Mouse (Mus musculus) ovary, adult 18-20 months (tissue): Measurements from ENCODE around the gene Gys2.
"Not testable (repeated sequence)": the region's sequence is repeated elsewhere in the genome, so short reads cannot be mapped to it uniquely, and the experiment has no call there.

Experiments
- DNase-seq: peaks from one replicate; pipeline ENCODE4 v3.0.0; 2022; ENCODE audit warnings: low spot score, mixed read lengths

Gys2 gene

DNA sequence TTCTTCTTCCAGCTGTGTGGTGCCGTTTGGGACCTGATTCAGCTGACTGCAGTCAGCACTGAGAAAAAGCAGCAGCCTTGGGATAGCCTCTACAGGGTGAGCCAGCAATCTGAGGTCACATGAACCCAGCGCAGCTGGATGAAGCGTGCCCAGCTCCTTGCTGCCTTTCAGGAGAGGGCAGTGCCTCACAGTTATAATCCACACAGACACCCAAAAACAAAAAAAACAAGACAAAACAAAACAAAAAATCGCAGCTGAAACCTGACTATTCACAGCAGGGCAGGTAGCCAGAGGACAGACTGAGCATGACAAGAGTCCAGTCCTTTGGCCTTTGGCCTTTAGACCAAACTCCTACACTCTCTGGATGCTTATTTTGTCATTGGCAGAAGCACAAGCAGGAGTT, at the start of gene Gys2:
TSS of gene Gys2 (minus strand) at position 309 of the 403 bp plus-strand sequence.
- DNase-seq, result no peak

DNA sequence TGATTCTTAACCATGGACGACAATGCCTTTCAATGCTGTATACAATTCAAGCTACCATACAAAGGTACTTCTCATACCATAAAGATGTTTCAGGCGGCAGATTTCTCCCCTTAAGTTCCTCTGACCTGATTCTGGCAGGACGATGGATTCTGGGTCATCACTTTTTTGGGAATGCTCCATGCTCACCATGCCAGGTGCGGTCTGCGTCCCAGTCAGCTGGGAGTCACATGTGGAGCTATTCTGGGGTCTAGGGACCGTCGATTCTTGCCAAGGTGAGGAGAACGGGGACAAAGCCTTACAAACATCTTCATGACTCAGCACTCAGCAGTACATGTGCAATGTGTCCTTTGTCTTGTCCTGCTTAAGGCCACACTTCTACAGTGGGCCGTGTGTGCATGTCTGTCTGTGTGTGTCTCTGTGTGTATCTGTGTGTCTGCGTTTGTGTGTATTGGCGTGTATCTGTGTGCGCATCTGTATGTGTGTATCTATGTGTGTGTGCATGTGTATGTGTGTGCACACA, 48.7 kb upstream of the Gys2 start:
- no peak for DNase-seq

DNA sequence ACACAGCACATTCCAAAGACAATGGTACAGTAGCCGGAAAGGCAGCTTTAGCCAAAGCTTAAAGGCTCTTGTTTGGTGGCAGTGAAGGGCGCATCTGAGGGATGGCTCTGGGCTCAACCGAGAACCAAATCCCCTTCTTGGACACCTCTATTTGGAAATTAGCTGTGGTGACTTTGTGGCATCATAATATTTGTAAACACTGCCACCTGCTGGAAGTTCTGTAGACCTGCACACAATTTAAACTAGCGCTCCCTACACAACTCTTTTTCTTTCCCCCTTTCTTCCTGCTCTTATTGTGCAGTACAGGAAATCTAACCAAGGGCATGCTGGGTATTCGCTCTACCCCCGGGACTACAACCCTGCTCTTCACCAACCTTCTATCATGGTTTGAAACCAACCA, 46.2 kb upstream of the Gys2 start:
- DNase-seq, result no peak

DNA sequence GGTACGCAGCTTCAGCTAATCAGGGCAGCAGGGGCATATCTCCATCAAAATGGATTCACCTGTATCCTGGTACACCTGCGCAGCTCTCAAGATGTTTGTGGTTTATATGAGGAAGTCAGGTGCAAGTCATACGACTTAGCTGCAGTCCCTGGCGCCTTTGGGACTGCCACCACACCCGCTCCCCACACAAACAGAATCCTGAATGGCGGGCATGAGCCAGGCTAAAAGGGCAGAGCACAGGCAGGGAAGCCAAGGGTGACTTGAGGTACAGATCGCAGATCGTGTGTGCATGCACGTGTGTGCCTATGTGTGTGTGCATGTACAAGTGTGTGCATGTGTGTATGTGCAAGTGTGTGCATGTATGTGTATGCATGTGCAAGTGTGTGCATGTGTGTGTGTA, 42.5 kb upstream of the Gys2 start:
- DNase-seq, result not testable (repeated sequence)

DNA sequence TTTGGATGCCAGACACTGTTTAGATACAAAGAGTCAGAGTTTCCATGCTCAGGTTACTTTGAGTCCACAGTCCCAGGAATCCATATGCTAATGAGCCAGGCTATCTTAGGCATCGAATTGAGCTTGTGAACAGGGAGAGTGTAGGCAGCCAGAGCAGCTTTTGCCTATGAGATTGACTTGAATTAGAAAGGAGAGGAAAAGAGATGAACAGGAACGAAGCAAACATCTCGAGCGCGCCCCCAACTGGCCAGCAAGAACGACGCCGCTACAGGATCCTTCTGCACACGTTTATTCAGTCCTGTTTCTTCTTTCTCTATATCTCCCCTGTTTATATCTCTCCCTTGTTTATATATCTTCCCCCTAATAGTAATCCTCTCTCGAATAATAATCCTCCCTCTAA, 42.0 kb upstream of the Gys2 start:
- DNase-seq, result no peak

DNA sequence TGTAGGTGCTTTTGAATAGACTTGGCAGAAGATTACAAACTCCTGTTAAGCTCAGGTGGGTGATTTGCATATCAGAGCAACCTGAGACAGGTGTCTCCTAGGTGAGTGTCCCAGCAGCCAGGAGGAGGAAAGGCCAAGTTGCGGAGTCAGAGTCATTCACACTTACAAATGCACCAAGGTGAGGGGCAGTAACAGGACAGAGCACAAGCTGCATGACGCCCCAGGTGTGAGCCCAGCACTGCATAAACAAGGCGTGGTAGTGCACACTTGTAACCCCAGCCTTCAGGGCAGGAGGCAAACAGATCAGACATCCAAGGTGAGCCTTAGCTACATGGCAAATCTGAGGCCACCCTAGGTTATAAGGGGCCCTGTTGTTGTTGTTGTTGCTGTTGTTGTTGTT, 40.0 kb upstream of the Gys2 start:
- no peak for DNase-seq

DNA sequence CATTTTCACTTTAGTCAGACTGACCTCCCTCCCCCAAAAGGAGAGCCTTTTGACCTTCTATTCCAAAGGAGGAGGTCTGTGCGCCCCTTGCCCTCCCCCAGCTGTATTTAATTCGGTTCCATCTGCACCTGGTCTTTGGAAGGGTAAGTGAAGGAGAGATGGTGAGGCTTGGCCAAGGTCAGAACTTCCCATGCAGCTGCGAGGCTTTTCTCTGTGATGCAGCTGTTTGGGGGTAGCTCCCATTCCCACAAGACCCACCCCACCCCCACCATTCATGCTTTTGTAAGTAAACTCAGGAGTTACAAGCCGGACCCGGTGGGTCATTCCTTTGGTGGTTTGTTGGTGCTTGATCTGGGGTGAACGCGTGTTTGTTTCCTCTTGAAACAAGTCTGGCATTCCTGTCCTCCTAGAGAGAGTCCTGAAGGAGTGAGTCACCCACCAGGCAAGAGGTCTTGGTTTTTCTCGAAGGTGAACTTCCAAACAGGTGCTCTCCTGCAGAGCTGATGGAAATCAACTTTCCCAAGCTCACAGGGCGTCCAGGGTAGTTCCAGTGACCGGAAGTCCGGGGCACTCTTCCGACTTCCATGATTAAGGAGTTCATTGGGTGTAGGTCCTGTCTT, 38.7 kb upstream of the Gys2 start:
- DNase-seq, result no peak

DNA sequence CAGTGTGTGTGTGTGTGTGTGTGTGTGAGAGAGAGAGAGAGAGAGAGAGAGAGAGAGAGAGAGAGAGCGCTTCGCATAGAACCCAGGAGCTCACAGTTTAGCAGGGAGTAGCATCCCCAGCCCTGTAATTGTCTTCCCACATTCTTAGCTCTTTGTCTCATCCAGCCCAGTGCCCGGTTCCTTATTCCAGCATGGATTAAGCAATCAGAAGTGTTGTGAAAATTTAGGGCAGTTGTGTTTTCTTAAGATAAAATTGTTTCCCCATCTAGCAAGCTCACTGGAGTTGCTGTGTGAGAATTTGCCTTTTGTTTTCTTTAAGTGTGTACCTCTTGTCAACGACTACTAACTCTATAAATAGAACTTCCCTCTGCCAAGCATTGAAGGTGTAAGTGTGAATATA, 35.8 kb upstream of the Gys2 start:
- no peak for DNase-seq

DNA sequence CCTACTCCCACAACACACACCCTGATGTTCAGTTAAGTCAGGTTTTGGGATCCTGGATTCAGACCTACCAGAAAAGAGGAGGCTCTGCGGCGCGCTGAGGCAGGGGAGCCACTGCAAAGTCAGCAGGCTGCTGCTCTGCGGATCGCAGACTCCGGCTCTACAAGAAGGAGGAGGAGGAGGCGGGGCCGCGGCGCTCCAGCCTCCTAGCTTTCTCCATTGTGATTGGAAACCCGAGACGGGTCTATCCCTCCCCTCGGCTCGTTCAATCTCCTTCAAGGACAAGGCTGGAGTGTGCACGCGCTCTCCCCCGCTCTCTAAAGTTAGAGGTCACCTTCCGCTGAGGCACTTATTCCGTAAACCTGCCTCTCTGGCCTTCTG, 34.9 kb upstream of the Gys2 start, which contains the start of gene Ldhb:
TSS of gene Ldhb (minus strand) at position 173 of the 378 bp plus-strand sequence.
- DNase-seq, result peak; percentile 92

DNA sequence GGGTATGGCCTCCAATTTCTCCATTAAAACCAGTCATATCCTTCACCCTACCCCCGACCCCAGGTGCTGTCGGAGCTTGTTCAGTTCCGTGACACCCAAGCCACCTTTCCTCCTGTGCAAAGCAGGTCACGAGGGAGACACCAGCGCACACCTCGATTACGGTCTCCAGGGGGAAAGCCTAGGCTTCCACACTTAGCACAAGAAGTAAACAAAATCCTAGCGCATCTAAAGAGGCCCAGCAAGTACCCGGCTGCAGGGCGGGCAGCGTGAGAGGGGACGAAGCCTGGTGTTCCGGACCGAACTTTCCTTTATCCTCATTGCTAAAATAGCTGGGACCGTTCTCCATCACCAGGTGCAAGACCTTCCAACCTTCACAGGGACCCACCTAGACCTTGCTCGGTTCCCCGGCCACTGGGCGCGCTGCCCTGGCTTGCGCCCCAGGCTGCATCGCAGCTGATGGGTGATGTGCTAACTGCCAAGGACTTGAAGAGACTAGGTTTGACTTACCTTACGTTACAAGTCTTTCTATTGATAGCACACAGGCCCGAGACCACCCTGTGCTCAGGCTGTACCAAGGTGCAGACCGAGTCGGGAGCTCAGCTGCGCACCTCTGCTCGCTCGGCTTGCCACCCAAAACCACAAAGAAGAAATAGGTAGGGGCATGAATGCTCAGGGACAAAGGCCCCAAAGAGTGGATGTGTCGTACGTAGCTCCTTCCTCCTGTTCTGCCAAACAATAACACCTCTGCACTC, 34.3 kb upstream of the Gys2 start:
- no peak for DNase-seq

DNA sequence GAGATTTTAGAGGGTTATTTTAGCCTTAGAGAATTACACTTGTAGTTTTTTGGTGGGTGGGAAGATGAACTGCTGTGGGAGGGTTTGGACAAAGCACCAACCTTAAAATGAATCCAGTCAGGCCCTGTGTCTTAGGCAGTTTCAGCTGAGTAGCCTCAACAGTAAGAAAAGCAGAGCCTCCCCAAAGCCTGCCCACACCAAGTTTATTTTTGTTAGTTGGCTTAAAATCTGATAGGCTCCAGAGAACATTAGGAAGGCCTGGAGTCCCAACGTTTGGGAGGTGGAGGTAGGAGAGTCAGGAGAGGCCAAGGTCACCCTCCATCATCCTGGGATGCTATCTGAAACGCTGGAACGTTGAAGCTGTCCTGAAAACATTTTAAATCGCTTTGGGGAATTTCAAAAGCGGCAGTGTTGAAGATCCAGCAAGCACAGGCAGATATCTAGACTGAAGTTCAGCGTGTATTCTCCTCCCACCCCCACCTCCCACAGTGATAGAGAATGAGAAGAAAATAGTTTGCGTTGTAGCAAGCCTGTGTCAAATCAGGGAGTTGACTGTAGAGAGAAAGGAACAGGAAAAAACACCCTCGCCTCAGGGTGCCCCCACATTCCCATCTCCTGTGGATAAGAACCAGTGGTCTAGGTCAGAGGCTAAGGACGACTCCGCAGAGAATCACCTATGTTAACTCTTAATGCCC, 33.6 kb upstream of the Gys2 start:
- DNase-seq, result peak; percentile 34

DNA sequence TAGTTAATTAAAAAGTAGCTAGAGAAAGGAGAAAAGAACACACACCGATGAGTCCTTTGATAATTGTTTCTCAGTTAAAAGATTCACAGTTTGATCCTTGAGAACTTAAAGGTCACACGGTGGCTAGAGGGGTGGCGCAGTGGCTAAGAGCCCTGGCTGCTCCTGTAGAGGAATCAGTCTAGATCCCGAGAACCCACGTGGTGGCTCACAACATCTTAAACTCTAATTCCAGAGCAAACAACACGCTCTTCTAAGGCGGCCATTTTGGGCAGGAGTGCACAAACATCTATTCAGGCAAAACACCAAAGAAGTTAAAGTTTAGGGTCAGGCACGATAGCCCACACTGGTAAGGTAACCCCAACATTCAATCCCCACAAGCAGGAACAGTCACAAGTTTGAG, 30.7 kb upstream of the Gys2 start:
- no peak for DNase-seq

DNA sequence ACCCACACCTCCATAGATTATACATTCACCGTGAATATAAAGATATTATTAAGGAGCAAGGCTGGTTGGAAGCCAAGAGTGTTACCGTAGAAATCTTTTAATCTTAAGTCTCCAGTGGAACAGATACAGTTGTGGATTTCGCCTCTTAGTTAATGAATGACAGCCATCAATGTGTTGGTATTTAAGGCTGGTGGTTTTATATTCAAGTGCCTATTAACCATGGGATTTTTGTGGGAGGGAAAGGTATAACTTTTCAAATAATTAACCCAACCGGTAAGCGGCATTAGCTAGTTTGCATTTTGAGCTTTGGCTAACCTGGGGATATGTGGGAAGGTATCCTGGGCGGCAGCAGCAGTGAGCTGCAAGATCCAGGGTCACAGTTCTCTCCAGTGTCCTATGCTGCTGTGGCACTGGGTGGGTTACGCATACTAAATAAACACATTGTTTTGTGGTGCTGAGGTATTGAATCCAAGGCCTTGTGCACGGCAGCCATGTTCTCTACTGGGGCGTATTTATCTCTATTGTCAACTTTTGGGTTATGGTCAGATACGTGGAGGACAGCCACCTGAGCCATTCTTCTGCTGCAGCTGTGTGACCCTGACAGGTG, 29.7 kb upstream of the Gys2 start:
- DNase-seq, result no peak

DNA sequence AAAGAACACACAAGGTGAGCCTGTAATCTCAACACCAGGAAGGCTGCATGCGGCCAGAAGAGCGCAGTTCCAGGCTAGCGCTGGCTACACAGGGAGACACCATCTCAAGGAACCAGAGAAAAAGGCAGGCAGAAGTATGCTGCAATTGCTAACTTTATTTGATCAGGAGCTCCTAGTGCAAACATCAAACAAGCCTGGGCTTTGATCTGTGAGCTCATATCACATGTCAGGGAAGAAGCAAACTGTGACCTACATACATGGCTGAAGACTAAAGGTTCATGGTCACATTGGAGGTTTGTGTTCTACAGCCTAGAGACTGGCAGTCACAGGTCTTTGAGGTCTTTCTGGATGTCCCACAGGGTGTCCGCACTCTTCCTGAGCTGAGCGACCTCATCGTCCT, 17.2 kb upstream of the Gys2 start:
- not testable (repeated sequence) for DNase-seq

DNA sequence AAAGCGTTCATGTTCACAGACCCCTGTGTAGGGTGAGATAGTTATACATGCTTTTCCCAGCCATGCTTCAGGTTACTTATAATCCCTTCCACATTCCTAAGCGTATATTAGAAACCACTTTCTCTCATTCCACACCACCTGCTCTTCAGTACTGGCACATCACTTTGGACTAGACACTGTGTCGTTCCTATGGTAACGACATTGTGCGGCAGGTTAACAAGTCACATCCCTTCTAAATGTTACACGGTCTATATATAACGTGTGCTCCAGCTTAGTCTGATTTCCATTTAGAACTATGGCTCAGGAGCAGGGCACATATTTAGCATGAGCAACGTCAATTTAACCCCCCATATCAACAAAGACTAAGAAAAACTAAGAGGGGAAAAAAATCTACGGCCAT, 14.7 kb upstream of the Gys2 start:
- DNase-seq, result no peak

DNA sequence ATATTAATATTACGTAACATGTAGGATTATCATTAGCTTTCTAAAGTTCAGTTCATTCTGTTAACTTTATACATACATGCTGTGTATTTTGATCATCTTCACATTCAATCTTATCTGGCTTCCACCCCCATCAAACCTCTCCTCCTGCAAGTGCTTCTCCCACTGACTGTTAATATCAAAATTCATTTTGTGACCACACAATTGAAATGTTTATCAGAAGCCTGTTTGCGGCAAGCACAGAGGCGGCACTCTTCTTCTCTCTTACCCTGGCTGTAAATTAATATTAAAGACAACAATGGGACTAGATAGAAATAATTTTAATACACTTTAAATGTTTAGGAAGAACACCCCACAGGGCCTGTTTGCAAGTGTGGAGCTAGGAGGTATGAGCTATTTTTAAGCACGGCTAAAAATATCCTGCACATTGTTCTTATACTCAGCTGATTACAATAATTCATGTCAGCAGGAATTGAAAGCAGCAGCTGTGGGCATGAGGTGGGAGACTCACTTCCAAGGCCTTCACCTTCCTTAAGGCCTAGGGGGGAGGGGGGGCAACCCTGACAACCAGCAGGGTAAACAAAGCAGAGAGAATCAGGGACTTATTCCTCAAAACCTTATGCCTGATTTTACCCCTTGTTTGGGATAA, 12.7 kb upstream of the Gys2 start:
- DNase-seq, result no peak

DNA sequence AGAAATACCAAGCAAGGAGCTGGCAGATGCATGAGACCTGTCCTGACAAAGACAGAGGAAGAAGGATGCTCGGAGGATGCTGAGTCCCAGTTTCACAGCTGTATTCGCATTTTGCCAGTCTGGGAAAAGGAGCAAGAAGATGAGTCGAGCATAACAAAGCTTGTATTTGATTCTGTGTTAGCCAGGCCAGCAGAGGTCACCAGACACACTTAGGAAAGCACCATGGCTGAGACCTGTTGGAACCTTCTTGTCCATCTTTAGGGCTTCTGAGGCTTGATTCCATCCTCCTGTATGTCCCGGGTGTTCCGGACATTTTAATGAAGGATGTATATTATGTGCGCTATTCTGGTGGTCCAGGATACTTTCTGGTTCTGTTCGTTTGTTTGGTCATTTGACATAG, 4.3 kb upstream of the Gys2 start:
- DNase-seq, result no peak

DNA sequence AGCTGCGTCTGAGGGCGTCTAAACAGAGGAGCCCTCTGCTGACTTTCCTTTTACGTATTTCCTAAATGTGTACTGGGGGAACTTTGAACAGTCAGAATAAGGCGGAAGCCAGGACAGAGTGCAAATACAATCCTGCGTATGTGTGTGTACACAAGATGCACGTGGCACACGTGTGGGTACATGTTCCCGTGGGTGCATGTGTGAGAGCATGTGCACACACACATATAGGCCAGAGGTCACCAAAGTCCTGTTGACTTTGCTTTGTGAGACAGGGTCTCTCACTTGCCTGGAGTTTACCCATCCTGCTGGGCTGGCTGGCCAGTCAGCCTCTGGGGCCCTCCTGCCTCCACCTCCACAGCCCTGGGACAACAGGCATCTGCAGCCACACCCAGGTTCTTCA, 1.8 kb downstream of the Gys2 start:
- DNase-seq, result no peak

DNA sequence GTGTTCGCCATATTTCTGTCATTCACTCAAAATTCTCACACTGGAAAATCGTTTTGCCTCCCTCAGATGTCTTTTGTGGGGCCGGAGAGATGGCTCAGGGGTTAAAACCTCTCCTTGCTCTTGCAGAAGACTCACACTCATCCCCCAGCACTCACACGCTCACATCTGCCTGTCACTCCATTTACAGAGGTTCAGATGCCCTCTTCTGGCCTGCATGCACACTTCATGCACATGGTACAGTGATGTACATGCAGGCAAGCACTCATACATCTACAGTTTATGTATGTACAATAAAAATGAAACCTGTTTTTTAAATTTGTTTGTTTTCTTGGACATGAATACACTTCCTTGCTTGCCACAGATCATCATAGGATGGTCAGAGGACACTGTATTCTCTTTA, 3.3 kb downstream of the Gys2 start:
- no peak for DNase-seq

DNA sequence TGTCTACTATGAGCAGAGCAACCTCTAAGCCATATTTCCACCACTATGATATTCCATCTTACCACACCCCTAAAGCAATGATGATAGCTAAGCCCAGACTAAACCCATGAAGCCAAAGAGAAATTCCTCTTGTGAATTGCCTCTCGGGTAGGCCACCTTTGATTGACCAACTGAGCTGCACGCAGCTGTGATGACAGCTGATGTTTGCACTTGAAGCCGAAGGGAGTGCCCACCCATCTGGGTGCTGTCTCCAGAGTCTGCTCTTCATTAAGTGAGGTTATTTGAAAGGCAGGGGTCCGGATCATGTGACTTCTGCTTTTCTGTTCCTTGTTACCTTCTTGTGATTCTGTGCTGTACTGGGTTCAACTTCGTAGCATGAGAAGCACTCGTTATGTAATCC, 10.7 kb downstream of the Gys2 start:
- no peak for DNase-seq

DNA sequence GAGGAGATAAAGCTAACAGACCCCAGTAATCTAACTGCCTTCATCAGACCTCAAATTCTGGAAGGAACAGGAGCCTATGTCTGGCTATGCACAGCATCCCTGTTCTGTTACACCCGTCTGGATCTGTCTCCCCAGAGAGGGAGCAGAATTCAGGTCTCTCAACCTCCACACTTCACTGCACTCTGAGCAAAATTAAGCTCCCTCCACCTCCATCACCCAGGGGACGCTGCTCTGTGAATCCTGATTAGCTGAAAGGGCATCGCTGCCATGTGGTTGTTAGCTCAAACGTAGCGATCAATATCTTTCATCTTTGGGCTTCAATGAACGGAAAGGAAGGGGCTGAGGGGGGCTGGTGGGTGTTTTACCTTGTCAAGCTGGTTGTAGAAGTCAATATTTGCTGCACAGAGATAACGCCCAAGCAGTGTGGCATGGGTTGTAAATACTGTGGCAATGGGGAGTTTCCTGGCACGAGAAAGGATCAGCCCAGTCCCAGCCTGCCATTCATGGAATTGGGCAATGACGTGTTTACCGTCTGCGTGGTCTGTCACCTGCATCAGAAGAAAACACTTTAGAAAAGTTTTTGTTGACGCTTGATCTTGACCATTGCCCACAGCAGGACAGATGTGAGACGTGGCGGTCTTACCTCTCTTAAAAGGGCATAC, 13.8 kb downstream of the Gys2 start:
- DNase-seq, result no peak

DNA sequence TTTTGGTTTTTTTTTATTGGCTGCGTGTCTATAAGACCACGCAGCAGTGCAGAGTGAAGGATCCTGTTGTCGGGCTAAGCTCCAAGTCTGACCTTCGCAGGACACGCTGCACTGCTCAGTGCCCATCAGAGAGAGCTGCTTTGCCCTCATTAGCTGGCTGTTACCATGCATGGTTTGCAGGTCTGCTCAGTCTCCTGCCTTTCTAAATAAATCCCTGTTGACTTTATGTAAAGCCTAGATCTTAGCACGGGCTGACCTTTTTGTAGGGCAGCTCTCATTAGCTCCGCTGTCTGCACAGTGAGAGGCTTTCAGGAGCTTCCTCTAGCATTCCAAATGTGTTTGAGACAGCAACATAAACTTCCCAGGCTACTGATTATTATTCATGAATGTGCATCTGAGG, 14.9 kb downstream of the Gys2 start:
- DNase-seq, result no peak
